Mouse (Mus musculus) megakaryocyte, embryonic 14.5 days (primary cell): ENCODE data around the gene Mlx.

Experiments used
- FLI1 ChIP-seq: IDR thresholded peaks from 2 replicates; pipeline ENCODE4 v1.6.1; 2012; ENCODE audit warnings: low read length, inconsistent platforms, mixed read lengths
- GATA1 ChIP-seq: IDR thresholded peaks from 3 replicates; pipeline ENCODE4 v1.6.1; 2012; ENCODE audit warnings: mixed read lengths, low read length, inconsistent platforms, borderline replicate concordance

DNA sequence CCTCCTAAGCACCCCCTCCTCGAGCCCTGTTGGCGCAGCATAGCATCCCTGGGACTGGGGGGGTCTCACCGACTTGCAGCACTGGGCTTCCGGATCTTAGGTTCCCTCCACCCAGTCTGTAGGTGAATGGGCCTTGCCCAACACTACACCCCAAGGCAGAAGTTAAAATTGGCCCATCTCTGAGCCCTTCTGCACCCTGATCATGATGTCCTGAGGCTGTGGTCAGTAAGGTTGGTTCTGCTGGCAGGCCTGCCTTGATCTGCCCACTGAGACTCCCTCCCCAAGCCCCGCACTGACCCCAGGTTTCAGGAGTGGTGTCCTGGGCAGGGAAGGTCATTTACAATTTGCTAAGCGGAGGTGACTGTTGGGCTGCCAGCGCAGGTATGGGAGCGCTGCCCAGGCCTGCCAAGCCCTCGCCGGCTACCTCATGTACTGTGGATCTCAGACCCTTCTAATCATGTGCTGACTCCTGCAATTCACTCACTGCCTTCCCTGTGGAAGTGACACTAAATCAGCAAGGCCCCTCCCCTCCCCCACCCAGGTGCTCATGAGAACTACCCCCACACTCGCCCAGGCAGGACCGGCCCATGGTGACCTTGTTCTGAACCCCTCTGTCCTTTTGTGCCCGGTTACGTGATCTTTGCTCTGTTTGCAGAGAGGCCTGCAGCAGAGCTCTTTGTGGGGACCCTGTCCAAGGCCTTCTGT is 24.0 kb upstream of the Mlx start:
- no peak for TF ChIP-seq GATA1
- TF ChIP-seq FLI1, result no peak
